Mouse (Mus musculus): ENCODE results near the gene Rps3a1. TPM values are rescaled to one million over a fixed set of nuclear protein-coding genes. Genes with fewer than 3 reads are reported as not detected.
"Not testable (repeated sequence)": the region's sequence is repeated elsewhere in the genome, so short reads cannot be mapped to it uniquely, and the experiment has no call there.

The Rps3a1 gene
- polyA plus RNA-seq, 1 experiment from 2014 or later: 883 TPM

DNA sequence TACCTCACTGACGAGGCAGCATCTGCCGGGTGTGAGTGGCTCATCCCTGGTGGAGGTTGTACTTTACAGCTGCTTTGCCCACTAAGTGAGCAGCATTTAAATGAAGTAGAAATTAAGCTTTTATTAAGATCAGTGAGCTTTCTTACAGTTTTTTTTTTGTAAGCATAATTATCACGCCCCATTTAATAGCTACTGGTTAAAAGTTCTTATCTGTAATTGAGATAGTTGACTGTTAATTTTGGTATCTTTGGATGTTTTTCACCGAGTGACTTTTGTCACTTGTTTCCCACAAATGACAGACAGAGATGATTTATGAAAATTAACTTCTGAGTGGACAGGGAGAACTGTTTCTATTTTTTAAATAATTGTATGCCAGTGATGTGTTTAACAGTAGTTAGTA, 37.6 kb downstream of the Rps3a1 start:
- Histone ChIP-seq H3K27me3 (ENCODE audit: control insufficient read depth, insufficient read depth, low read length) (no peaks in the 10 kb centered on the region), H3K9ac (ENCODE audit: low read length) (no peak overlapping the region), H3K27ac (replicated peaks in 1 of 2; ENCODE audit: control insufficient read depth in 1 of 2, insufficient read depth in 1 of 2, low read depth in 2 of 2, low read length in 2 of 2) (no peak overlapping the region), H3K4me2 (ENCODE audit: low read length) (no peak overlapping the region), H3K36me3 (ENCODE audit: control insufficient read depth, insufficient read depth, low read length) (0 out of 2 replicates have a peak, but pooled peaks cover 12% of the 10 kb centered on the region), H3K4me3 (ENCODE audit: control insufficient read depth in 1 of 2, insufficient read depth in 1 of 2, low read depth in 1 of 2, low read length in 2 of 2) (no peak overlapping the region), H3K9me3 (ENCODE audit: control insufficient read depth, low read length) (no peaks in the 10 kb centered on the region), H3K4me1 (ENCODE audit: control insufficient read depth in 2 of 2, insufficient read depth in 2 of 2, low read length in 2 of 2) (no peaks in the 10 kb centered on the region)
- 86% methylated on average over 4 of the region's 4 CpGs for WGBS
- no peak for ATAC-seq (ENCODE audit: insufficient number of reproducible peaks, insufficient read depth, low FRiP score, low read depth)

DNA sequence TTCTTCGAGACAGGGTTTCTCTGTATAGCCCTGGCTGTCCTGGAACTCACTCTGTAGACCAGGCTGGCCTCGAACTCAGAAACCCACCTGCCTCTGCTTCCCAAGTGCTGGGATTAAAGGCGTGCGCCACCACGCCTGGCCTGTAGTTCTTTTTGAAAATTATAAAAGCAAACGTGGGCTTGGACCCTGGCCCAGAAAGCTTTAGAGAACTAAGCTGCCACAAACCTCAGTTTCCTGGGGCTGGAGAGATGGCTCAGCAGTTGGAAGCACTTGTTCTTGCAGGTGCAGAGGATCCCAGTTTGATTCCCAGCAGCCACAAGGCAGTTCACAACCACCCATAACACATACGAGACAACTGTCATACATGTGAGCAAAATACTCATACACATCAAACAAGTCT, 38.1 kb downstream of the Rps3a1 start:
- not testable (repeated sequence) for H3K4me1 ChIP-seq (ENCODE audit: control insufficient read depth in 2 of 2, insufficient read depth in 2 of 2, low read length in 2 of 2); H3K27me3 ChIP-seq (ENCODE audit: control insufficient read depth, insufficient read depth, low read length); H3K27ac ChIP-seq (replicated peaks in 1 of 2; ENCODE audit: control insufficient read depth in 1 of 2, insufficient read depth in 1 of 2, low read depth in 2 of 2, low read length in 2 of 2); H3K4me2 ChIP-seq (ENCODE audit: low read length); H3K9ac ChIP-seq (ENCODE audit: low read length); H3K4me3 ChIP-seq (ENCODE audit: control insufficient read depth in 1 of 2, insufficient read depth in 1 of 2, low read depth in 1 of 2, low read length in 2 of 2); ATAC-seq (ENCODE audit: insufficient number of reproducible peaks, insufficient read depth, low FRiP score, low read depth); H3K9me3 ChIP-seq (ENCODE audit: control insufficient read depth, low read length)
- H3K36me3 ChIP-seq (ENCODE audit: control insufficient read depth, insufficient read depth, low read length): 0 out of 2 replicates have a peak, but pooled peaks cover 12% of the 10 kb centered on the region
- WGBS: 92% methylated on average over 7 of the region's 7 CpGs

DNA sequence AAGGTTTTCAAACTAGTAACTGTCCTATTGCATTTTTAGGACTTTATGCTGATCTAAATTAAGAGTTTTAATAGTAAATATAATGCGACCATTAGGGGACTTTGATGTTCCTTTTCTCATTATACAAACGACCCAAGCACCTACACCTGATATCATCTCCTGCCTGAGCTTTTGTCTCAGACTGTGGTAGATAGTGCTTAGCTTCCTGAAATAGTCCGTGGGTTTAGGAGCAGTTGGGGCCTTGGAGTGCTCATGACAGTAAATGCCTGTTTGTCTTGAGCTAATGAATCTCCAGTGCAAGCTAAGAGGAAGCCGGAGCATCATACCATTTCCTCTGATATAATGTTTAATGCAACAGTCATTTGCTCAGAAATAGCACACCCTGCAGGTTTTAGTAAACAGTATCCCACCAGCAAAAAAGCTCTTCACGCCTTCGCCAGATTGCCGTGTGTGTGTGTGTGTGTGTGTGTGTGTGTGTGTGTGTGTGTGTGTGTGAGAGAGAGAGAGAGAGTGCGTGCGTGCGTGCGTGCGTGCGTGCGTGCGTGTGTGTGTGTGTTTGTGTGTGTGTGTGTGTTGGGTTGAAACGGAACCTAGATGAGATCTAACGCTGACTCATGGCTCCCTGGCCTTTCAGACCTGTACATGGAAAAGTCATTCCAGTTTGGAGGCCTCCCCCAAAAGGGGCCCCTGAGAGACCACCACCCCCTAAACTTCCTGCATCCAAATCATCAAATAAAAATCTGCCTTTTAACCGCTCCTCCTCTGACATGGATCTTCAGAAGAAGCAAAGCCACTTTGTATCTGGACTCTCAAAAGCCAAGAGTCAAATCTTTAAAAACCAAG, 38.8 kb downstream of the Rps3a1 start:
- Histone ChIP-seq H3K4me3 (ENCODE audit: control insufficient read depth in 1 of 2, insufficient read depth in 1 of 2, low read depth in 1 of 2, low read length in 2 of 2) (no peak overlapping the region), H3K4me1 (ENCODE audit: control insufficient read depth in 2 of 2, insufficient read depth in 2 of 2, low read length in 2 of 2) (no peaks in the 10 kb centered on the region), H3K4me2 (ENCODE audit: low read length) (no peak overlapping the region), H3K27me3 (ENCODE audit: control insufficient read depth, insufficient read depth, low read length) (no peaks in the 10 kb centered on the region), H3K9me3 (ENCODE audit: control insufficient read depth, low read length) (no peaks in the 10 kb centered on the region), H3K9ac (ENCODE audit: low read length) (no peak overlapping the region), H3K27ac (replicated peaks in 1 of 2; ENCODE audit: control insufficient read depth in 1 of 2, insufficient read depth in 1 of 2, low read depth in 2 of 2, low read length in 2 of 2) (no peak overlapping the region), H3K36me3 (ENCODE audit: control insufficient read depth, insufficient read depth, low read length) (0 out of 2 replicates have a peak, but pooled peaks cover 16% of the 10 kb centered on the region)
- ATAC-seq (ENCODE audit: insufficient number of reproducible peaks, insufficient read depth, low FRiP score, low read depth): no peak
- WGBS: 75% methylated on average over 18 of the region's 18 CpGs

DNA sequence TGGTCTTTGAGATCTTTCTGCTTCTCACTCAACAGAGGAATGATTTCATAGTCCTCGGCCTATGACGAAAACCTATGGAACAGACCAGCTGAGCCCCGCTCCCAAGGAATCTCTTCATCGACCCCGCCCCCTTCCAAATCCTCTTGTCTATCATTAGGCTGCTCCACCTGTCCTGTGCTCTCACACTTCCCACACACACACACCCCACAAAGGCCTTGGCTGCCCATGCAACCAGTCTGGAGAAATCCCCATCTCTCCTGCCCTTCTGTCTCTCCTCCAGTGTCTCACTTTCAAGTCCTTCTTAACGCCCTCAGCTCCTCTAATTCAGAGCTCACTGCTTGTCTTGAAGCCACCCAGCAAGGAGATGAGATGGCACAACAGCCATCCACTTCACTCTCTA, 40.5 kb downstream of the Rps3a1 start:
- Histone ChIP-seq H3K27me3 (ENCODE audit: control insufficient read depth, insufficient read depth, low read length) (no peaks in the 10 kb centered on the region), H3K4me1 (ENCODE audit: control insufficient read depth in 2 of 2, insufficient read depth in 2 of 2, low read length in 2 of 2) (no peaks in the 10 kb centered on the region), H3K4me2 (ENCODE audit: low read length) (no peak overlapping the region), H3K9ac (ENCODE audit: low read length) (no peak overlapping the region), H3K9me3 (ENCODE audit: control insufficient read depth, low read length) (no peaks in the 10 kb centered on the region), H3K4me3 (ENCODE audit: control insufficient read depth in 1 of 2, insufficient read depth in 1 of 2, low read depth in 1 of 2, low read length in 2 of 2) (no peak overlapping the region), H3K27ac (replicated peaks in 1 of 2; ENCODE audit: control insufficient read depth in 1 of 2, insufficient read depth in 1 of 2, low read depth in 2 of 2, low read length in 2 of 2) (no peak overlapping the region), H3K36me3 (ENCODE audit: control insufficient read depth, insufficient read depth, low read length) (0 out of 2 replicates have a peak, but pooled peaks cover 16% of the 10 kb centered on the region)
- ATAC-seq (ENCODE audit: insufficient number of reproducible peaks, insufficient read depth, low FRiP score, low read depth): no peak
- WGBS: 88% methylated on average over 6 of the region's 6 CpGs

DNA sequence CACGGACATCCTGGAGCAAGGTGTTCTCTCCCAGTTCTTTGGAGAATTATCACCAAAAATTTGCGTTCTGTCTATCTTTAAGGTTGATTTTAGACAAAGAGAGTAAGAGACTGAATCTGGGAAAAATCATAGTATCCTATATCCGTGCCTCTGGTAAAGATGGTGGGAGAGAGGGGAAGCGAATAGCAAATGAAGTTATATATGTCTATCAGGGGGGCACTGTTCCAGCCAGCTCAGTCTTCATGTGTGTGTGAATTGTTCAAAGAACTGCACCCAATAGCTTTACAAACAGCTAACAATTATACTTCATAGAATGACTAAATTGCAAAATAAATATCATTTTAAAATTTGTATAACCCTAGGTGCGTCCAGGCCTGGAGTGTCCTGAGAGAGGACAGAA, 48.6 kb downstream of the Rps3a1 start:
- 85% methylated on average over 5 of the region's 5 CpGs for WGBS
- ATAC-seq (ENCODE audit: insufficient number of reproducible peaks, insufficient read depth, low FRiP score, low read depth): no peak
- Histone ChIP-seq H3K4me1 (ENCODE audit: control insufficient read depth in 2 of 2, insufficient read depth in 2 of 2, low read length in 2 of 2) (no peaks in the 10 kb centered on the region), H3K4me3 (ENCODE audit: control insufficient read depth in 1 of 2, insufficient read depth in 1 of 2, low read depth in 1 of 2, low read length in 2 of 2) (no peak overlapping the region), H3K36me3 (ENCODE audit: control insufficient read depth, insufficient read depth, low read length) (0 out of 2 replicates have a peak, but pooled peaks cover 12% of the 10 kb centered on the region), H3K9me3 (ENCODE audit: control insufficient read depth, low read length) (no peaks in the 10 kb centered on the region), H3K9ac (ENCODE audit: low read length) (no peak overlapping the region), H3K27ac (replicated peaks in 1 of 2; ENCODE audit: control insufficient read depth in 1 of 2, insufficient read depth in 1 of 2, low read depth in 2 of 2, low read length in 2 of 2) (no peak overlapping the region), H3K27me3 (ENCODE audit: control insufficient read depth, insufficient read depth, low read length) (no peaks in the 10 kb centered on the region), H3K4me2 (ENCODE audit: low read length) (no peak overlapping the region)

DNA sequence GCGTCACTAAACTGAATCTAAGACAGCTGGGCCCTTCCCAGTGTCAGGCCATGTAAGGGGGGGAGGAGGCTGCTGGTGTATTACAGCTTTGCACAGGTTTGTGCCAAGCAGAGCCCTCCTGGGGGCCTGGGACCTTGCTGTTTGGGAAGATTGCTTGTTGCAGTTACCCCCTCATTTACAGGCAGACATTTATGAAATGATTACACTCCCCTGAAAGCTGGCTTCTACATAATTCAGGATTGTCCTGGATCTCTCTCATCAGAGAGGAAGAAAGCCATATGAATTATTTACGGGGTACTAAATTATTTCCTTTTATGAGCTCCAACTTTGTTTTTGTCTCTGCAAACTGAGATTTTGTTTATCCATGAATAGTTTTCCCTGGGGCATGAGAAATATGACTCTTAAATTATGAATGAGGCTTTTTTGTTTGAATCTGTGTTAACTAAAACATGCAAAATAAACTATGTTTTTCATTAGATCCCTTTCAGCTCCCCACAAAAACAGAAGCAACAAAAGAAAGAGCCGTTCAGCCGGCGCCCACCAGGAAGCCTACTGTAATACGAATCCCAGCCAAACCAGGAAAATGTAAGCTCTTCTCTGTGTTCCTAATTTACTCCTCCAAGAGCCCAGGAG, 49.2 kb downstream of the Rps3a1 start:
- 0 out of 2 replicates have a peak, but pooled peaks cover 12% of the 10 kb centered on the region for H3K36me3 ChIP-seq (ENCODE audit: control insufficient read depth, insufficient read depth, low read length)
- H3K9ac ChIP-seq (ENCODE audit: low read length): no peak overlapping the region
- H3K4me1 ChIP-seq (ENCODE audit: control insufficient read depth in 2 of 2, insufficient read depth in 2 of 2, low read length in 2 of 2): no peaks in the 10 kb centered on the region
- no peaks in the 10 kb centered on the region for H3K9me3 ChIP-seq (ENCODE audit: control insufficient read depth, low read length)
- H3K27ac ChIP-seq (replicated peaks in 1 of 2; ENCODE audit: control insufficient read depth in 1 of 2, insufficient read depth in 1 of 2, low read depth in 2 of 2, low read length in 2 of 2): no peak overlapping the region
- 80% methylated on average over 6 of the region's 6 CpGs for WGBS
- ATAC-seq (ENCODE audit: insufficient number of reproducible peaks, insufficient read depth, low FRiP score, low read depth): no peak
- no peaks in the 10 kb centered on the region for H3K27me3 ChIP-seq (ENCODE audit: control insufficient read depth, insufficient read depth, low read length)
- no peak overlapping the region for H3K4me3 ChIP-seq (ENCODE audit: control insufficient read depth in 1 of 2, insufficient read depth in 1 of 2, low read depth in 1 of 2, low read length in 2 of 2)
- H3K4me2 ChIP-seq (ENCODE audit: low read length): no peak overlapping the region
